Mouse (Mus musculus): ENCODE data around the gene Kdf1. TPM values are rescaled to one million over a fixed set of nuclear protein-coding genes. Genes with fewer than 3 reads are reported as not detected.
"Not testable (repeated sequence)": the region's sequence is repeated elsewhere in the genome, so short reads cannot be mapped to it uniquely, and the experiment has no call there.

Kdf1 gene
- polyA plus RNA-seq, 1 experiment from 2014 or later: 1.1 TPM

- no peak overlapping the region for H3K9ac ChIP-seq
- H3K27me3 ChIP-seq (replicated peaks): peaks cover 76% of the 10 kb centered on the region
- ATAC-seq (ENCODE audit: low FRiP score, low read depth): no peak
- H3K4me3 ChIP-seq: no peak overlapping the region
- H3K4me2 ChIP-seq (replicated peaks): no peak overlapping the region
- no peaks in the 10 kb centered on the region for H3K36me3 ChIP-seq
- no peaks in the 10 kb centered on the region for H3K9me3 ChIP-seq
- H3K27ac ChIP-seq: no peak overlapping the region
- H3K4me1 ChIP-seq: peaks cover 16% of the 10 kb centered on the region
- 63% methylated on average over 7 of the region's 7 CpGs for WGBS
These were observed 17.2 kb upstream of the Kdf1 start for GRCm38 (mm10) chr4:133501514-133501913.

- Histone ChIP-seq H3K36me3 (no peaks in the 10 kb centered on the region), H3K9ac (no peak overlapping the region), H3K27ac (no peak overlapping the region), H3K4me2 (replicated peaks) (no peak overlapping the region), H3K9me3 (no peaks in the 10 kb centered on the region), H3K4me3 (no peak overlapping the region), H3K27me3 (replicated peaks) (peaks cover 51% of the 10 kb centered on the region), H3K4me1 (no peaks in the 10 kb centered on the region)
- ATAC-seq (ENCODE audit: low FRiP score, low read depth): no peak
- 62% methylated on average over 5 of the region's 5 CpGs for WGBS
These were observed 14.5 kb upstream of the Kdf1 start for GRCm38 (mm10) chr4:133504300-133504699.

- 62% methylated on average over 9 of the region's 9 CpGs for WGBS
- Histone ChIP-seq H3K4me2 (replicated peaks) (no peak overlapping the region), H3K36me3 (no peaks in the 10 kb centered on the region), H3K9me3 (no peaks in the 10 kb centered on the region), H3K4me1 (no peaks in the 10 kb centered on the region), H3K27me3 (replicated peaks) (peaks cover 44% of the 10 kb centered on the region), H3K4me3 (no peak overlapping the region), H3K9ac (no peak overlapping the region), H3K27ac (no peak overlapping the region)
- no peak for ATAC-seq (ENCODE audit: low FRiP score, low read depth)
These were observed 13.8 kb upstream of the Kdf1 start for GRCm38 (mm10) chr4:133504755-133505485.

GRCm38 (mm10) chr4:133506573-133506972 is 12.2 kb upstream of the Kdf1 start:
- no peaks in the 10 kb centered on the region for H3K9me3 ChIP-seq
- WGBS: 79% methylated on average over 5 of the region's 5 CpGs
- H3K36me3 ChIP-seq: no peaks in the 10 kb centered on the region
- H3K9ac ChIP-seq: no peak overlapping the region
- ATAC-seq (ENCODE audit: low FRiP score, low read depth): no peak
- H3K27ac ChIP-seq: no peak overlapping the region
- no peaks in the 10 kb centered on the region for H3K4me1 ChIP-seq
- no peak overlapping the region for H3K4me2 ChIP-seq (replicated peaks)
- H3K4me3 ChIP-seq: no peak overlapping the region
- H3K27me3 ChIP-seq (replicated peaks): peaks cover 28% of the 10 kb centered on the region

- Histone ChIP-seq H3K9ac (no peak overlapping the region), H3K9me3 (no peaks in the 10 kb centered on the region), H3K4me3 (no peak overlapping the region), H3K4me2 (replicated peaks) (no peak overlapping the region), H3K27me3 (replicated peaks) (peaks cover 9% of the 10 kb centered on the region), H3K36me3 (no peaks in the 10 kb centered on the region), H3K4me1 (no peaks in the 10 kb centered on the region), H3K27ac (no peak overlapping the region)
- ATAC-seq (ENCODE audit: low FRiP score, low read depth): no peak
- WGBS: 88% methylated on average over 7 of the region's 7 CpGs
These were observed 9.8 kb upstream of the Kdf1 start for GRCm38 (mm10) chr4:133508990-133509389.

GRCm38 (mm10) chr4:133511050-133511449 is 7.7 kb upstream of the Kdf1 start:
- Histone ChIP-seq H3K27me3 (replicated peaks) (peaks cover 6% of the 10 kb centered on the region), H3K27ac (no peak overlapping the region), H3K4me2 (replicated peaks) (no peak overlapping the region), H3K9ac (no peak overlapping the region), H3K9me3 (no peaks in the 10 kb centered on the region), H3K4me3 (no peak overlapping the region), H3K4me1 (no peaks in the 10 kb centered on the region), H3K36me3 (no peaks in the 10 kb centered on the region)
- 79% methylated on average over 5 of the region's 5 CpGs for WGBS
- ATAC-seq (ENCODE audit: low FRiP score, low read depth): no peak

- 55% methylated on average over 5 of the region's 5 CpGs for WGBS
- not testable (repeated sequence) for H3K4me2 ChIP-seq (replicated peaks); H3K9ac ChIP-seq; H3K27ac ChIP-seq; H3K4me1 ChIP-seq; H3K36me3 ChIP-seq; H3K9me3 ChIP-seq; H3K4me3 ChIP-seq; ATAC-seq (ENCODE audit: low FRiP score, low read depth)
- H3K27me3 ChIP-seq (replicated peaks): peaks cover 12% of the 10 kb centered on the region
These were observed 6.3 kb upstream of the Kdf1 start for GRCm38 (mm10) chr4:133512511-133512910.

- no peak for ATAC-seq (ENCODE audit: low FRiP score, low read depth)
- H3K27ac ChIP-seq: no peak overlapping the region
- WGBS: 7% methylated on average over 8 of the region's 8 CpGs
These were observed 5.8 kb upstream of the Kdf1 start for GRCm38 (mm10) chr4:133512972-133513371.

GRCm38 (mm10) chr4:133519369-133519665 is 554 bp downstream of the Kdf1 start:
- peak overlapping the region; percentile 50 for H3K4me2 ChIP-seq (replicated peaks)
- H3K9me3 ChIP-seq: no peaks in the 10 kb centered on the region
- no peaks in the 10 kb centered on the region for H3K36me3 ChIP-seq
- 0 out of 2 replicates have a peak overlapping the region, but pooled peaks have one; percentile 8 for H3K9ac ChIP-seq
- H3K4me1 ChIP-seq: peaks cover 8% of the 10 kb centered on the region; the same call in 1 of the 2 replicates
- no peak for ATAC-seq (ENCODE audit: low FRiP score, low read depth)
- H3K4me3 ChIP-seq: peak overlapping the region; percentile 23; the same call in 1 of the 2 replicates
- H3K27ac ChIP-seq: no peak overlapping the region
- H3K27me3 ChIP-seq (replicated peaks): peaks cover 53% of the 10 kb centered on the region
- 6% methylated on average over 25 of the region's 25 CpGs for WGBS

More at GRCm38 (mm10) chr4:133512972-133513371, 5.8 kb upstream of the Kdf1 start:
- no peak overlapping the region for H3K4me3 ChIP-seq
- H3K9ac ChIP-seq: no peak overlapping the region
- peaks cover 17% of the 10 kb centered on the region for H3K27me3 ChIP-seq (replicated peaks)
- H3K36me3 ChIP-seq: no peaks in the 10 kb centered on the region
- no peak overlapping the region for H3K4me2 ChIP-seq (replicated peaks)
- no peaks in the 10 kb centered on the region for H3K9me3 ChIP-seq
- no peaks in the 10 kb centered on the region for H3K4me1 ChIP-seq

- 59% methylated on average over 2 of the region's 2 CpGs for WGBS
These were observed 2.7 kb downstream of the Kdf1 start for GRCm38 (mm10) chr4:133521502-133521901.

GRCm38 (mm10) chr4:133527788-133528187 is 9.0 kb downstream of the Kdf1 start:
- Histone ChIP-seq H3K27me3 (replicated peaks) (no peaks in the 10 kb centered on the region), H3K4me1 (no peaks in the 10 kb centered on the region), H3K4me2 (replicated peaks) (no peak overlapping the region), H3K9ac (no peak overlapping the region), H3K27ac (no peak overlapping the region), H3K4me3 (no peak overlapping the region), H3K36me3 (peaks cover 48% of the 10 kb centered on the region), H3K9me3 (no peaks in the 10 kb centered on the region)
- 75% methylated on average over 16 of the region's 16 CpGs for WGBS
- no peak for ATAC-seq (ENCODE audit: low FRiP score, low read depth)

More at GRCm38 (mm10) chr4:133521502-133521901, 2.7 kb downstream of the Kdf1 start:
- H3K9me3 ChIP-seq: no peaks in the 10 kb centered on the region
- peaks cover 50% of the 10 kb centered on the region for H3K27me3 ChIP-seq (replicated peaks)
- H3K27ac ChIP-seq: no peak overlapping the region
- no peak overlapping the region for H3K9ac ChIP-seq
- no peak overlapping the region for H3K4me2 ChIP-seq (replicated peaks)
- no peaks in the 10 kb centered on the region for H3K36me3 ChIP-seq
- peaks cover 8% of the 10 kb centered on the region; the same call in 1 of the 2 replicates for H3K4me1 ChIP-seq
- no peak overlapping the region for H3K4me3 ChIP-seq
- no peak for ATAC-seq (ENCODE audit: low FRiP score, low read depth)

GRCm38 (mm10) chr4:133532777-133533176 is 14.0 kb downstream of the Kdf1 start:
- Histone ChIP-seq H3K9me3 (no peaks in the 10 kb centered on the region), H3K36me3 (peaks cover 96% of the 10 kb centered on the region), H3K4me2 (replicated peaks) (no peak overlapping the region), H3K9ac (no peak overlapping the region), H3K4me3 (no peak overlapping the region), H3K27ac (no peak overlapping the region), H3K27me3 (replicated peaks) (no peaks in the 10 kb centered on the region), H3K4me1 (no peaks in the 10 kb centered on the region)
- no peak for ATAC-seq (ENCODE audit: low FRiP score, low read depth)
- WGBS: 94% methylated on average over 3 of the region's 3 CpGs

GRCm38 (mm10) chr4:133536081-133536480 is 17.3 kb downstream of the Kdf1 start:
- no peaks in the 10 kb centered on the region for H3K9me3 ChIP-seq
- no peaks in the 10 kb centered on the region for H3K27me3 ChIP-seq (replicated peaks)
- no peak overlapping the region for H3K9ac ChIP-seq
- WGBS: 89% methylated on average over 3 of the region's 3 CpGs
- H3K36me3 ChIP-seq: peaks cover 96% of the 10 kb centered on the region
- no peak overlapping the region for H3K4me2 ChIP-seq (replicated peaks)
- no peak overlapping the region for H3K4me3 ChIP-seq
- ATAC-seq (ENCODE audit: low FRiP score, low read depth): no peak
- no peaks in the 10 kb centered on the region for H3K4me1 ChIP-seq
- no peak overlapping the region for H3K27ac ChIP-seq

Data from neural tube, embryonic 12.5 days (tissue).